Mouse (Mus musculus) neural tube, embryonic 14.5 days (tissue): ENCODE data around the gene Adam21. TPM values are rescaled to one million over a fixed set of nuclear protein-coding genes. Genes with fewer than 3 reads are reported as not detected.
A peak's percentile ranks its signal among the peaks of the same experiment; 100 is the strongest.
"Not testable (repeated sequence)": the region's sequence is repeated elsewhere in the genome, so short reads cannot be mapped to it uniquely, and the experiment has no call there.

Experiments used
- ATAC-seq: fragments of 200-750 bp; cut with Nextera tagmentation; 2 replicates; pipeline ENCODE4 v1.8.0; 2017; ENCODE audit warnings: low read depth, mild to moderate bottlenecking, moderate TSS enrichment, moderate library complexity
- H3K27ac ChIP-seq: fragments of 300-500 bp; sonication (generic); 2 replicates; pipeline ENCODE4 v1.5.1; 2014; ENCODE audit warnings: low read depth, mild to moderate bottlenecking, control low read depth, low read length, moderate library complexity, mixed read lengths
- H3K27me3 ChIP-seq: fragments of 300-500 bp; sonication (generic); 2 replicates; pipeline ENCODE4 v1.6.1; 2014; ENCODE audit warnings: low read length; ENCODE audit not compliant: control insufficient read depth, insufficient read depth
- H3K36me3 ChIP-seq: fragments of 300-500 bp; sonication (generic); 2 replicates; pipeline ENCODE4 v1.6.1; 2014; ENCODE audit warnings: low read length, mixed read lengths; ENCODE audit not compliant: control insufficient read depth, insufficient read depth
- H3K4me1 ChIP-seq: fragments of 300-500 bp; sonication (generic); 2 replicates; pipeline ENCODE4 v1.6.1; 2014; ENCODE audit warnings: low read length; ENCODE audit not compliant: control insufficient read depth, insufficient read depth
- H3K4me2 ChIP-seq: fragments of 300-500 bp; sonication (generic); 2 replicates; pipeline ENCODE4 v1.6.1; 2014; ENCODE audit warnings: mild to moderate bottlenecking, low read depth, low read length, control low read depth
- H3K4me3 ChIP-seq: fragments of 300-500 bp; sonication (generic); 2 replicates; pipeline ENCODE4 v1.5.1; 2014; ENCODE audit warnings: low read depth, low read length, control low read depth, mixed read lengths
- H3K9ac ChIP-seq: fragments of 300-500 bp; sonication (generic); replicated peaks from 2 replicates; pipeline ENCODE4 v1.6.1; 2014; ENCODE audit warnings: low read depth, mild to moderate bottlenecking, control low read depth, low read length, mixed read lengths
- H3K9me3 ChIP-seq: fragments of 300-500 bp; sonication (generic); 2 replicates; pipeline ENCODE4 v1.6.1; 2016; ENCODE audit warnings: low read length; ENCODE audit not compliant: control insufficient read depth
- WGBS: fragments of 180-500 bp; shearing (Covaris S2); extraction: QIAGEN DNeasy Blood & Tissue Kit; methylation state at CpG from one replicate; pipeline ENCODE4 v1.1.7; 2014; 5-methylcytosine and 5-hydroxymethylcytosine counted together
- polyA plus RNA-seq: library from polyadenylated mRNA; unstranded; fragments of >200 nt; fragmentation: Nextera tagmentation; extraction: Ambion mirVana; gene quantifications from 2 replicates; pipeline ENCODE4 v1.2.1, GENCODE M21; 2014

The Adam21 gene
- polyA plus RNA-seq, 1 experiment from 2014 or later = 1.6 TPM

- Histone ChIP-seq H3K4me1 (no peaks in the 10 kb centered on the region), H3K9ac (no peak overlapping the region), H3K27me3 (no peaks in the 10 kb centered on the region), H3K9me3 (no peaks in the 10 kb centered on the region), H3K4me2 (no peak overlapping the region), H3K4me3 (no peak overlapping the region), H3K36me3 (peaks cover 3% of the 10 kb centered on the region; the same call in 1 of the 2 replicates), H3K27ac (no peak overlapping the region)
- WGBS = 94% methylated on average over 3 of the region's 3 CpGs
- ATAC-seq = no peak
Measured at GRCm38 (mm10) chr12:81564173-81564572, 4.1 kb downstream of the Adam21 start.

DNA sequence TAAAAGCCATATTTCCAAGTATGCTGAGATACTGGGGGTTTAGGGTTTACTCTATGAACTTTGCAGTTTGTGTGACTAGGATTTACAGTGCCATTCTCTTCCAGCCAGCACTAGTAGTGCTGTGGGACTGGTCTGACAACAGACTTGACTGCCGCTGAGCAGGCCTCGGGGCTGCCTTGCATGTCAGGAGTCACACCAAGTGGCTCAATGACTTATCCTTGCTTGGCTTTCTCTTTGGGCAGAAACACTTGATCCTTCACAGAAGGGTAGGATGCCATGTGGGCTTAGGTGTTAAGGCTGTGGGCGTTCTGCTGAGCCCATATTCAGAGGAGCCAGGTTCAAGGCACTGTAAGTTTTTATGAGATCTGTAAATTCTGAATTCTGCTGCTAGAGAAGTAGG is 19.0 kb downstream of the Adam21 start:
- no peaks in the 10 kb centered on the region for H3K9me3 ChIP-seq
- H3K27ac ChIP-seq = no peak overlapping the region
- H3K27me3 ChIP-seq = no peaks in the 10 kb centered on the region
- no peak for ATAC-seq
- no peaks in the 10 kb centered on the region for H3K36me3 ChIP-seq
- H3K4me1 ChIP-seq = no peaks in the 10 kb centered on the region
- H3K4me2 ChIP-seq = no peak overlapping the region
- no peak overlapping the region for H3K4me3 ChIP-seq
- 92% methylated on average over 3 of the region's 3 CpGs for WGBS
- no peak overlapping the region for H3K9ac ChIP-seq

GRCm38 (mm10) chr12:81547163-81547562 is 21.1 kb downstream of the Adam21 start:
- no peaks in the 10 kb centered on the region for H3K36me3 ChIP-seq
- no peak overlapping the region for H3K4me3 ChIP-seq
- H3K9me3 ChIP-seq = no peaks in the 10 kb centered on the region
- 76% methylated on average over 4 of the region's 4 CpGs for WGBS
- H3K27me3 ChIP-seq = no peaks in the 10 kb centered on the region
- no peak overlapping the region for H3K9ac ChIP-seq
- no peaks in the 10 kb centered on the region for H3K4me1 ChIP-seq
- no peak for ATAC-seq
- H3K4me2 ChIP-seq = no peak overlapping the region
- H3K27ac ChIP-seq = no peak overlapping the region

- Histone ChIP-seq H3K36me3 (no peaks in the 10 kb centered on the region), H3K9me3 (no peaks in the 10 kb centered on the region), H3K27me3 (no peaks in the 10 kb centered on the region), H3K4me3 (peak overlapping the region; percentile 79), H3K4me1 (peaks cover 7% of the 10 kb centered on the region; the same call in 1 of the 2 replicates), H3K4me2 (peak overlapping the region; percentile 65), H3K27ac (no peak overlapping the region; the same call in 1 of the 2 replicates), H3K9ac (peak overlapping the region; percentile 76)
- peak; percentile 56 for ATAC-seq
- WGBS = 27% methylated on average over 4 of the region's 4 CpGs
Measured at GRCm38 (mm10) chr12:81533029-81533419, 35.2 kb downstream of the Adam21 start.

DNA sequence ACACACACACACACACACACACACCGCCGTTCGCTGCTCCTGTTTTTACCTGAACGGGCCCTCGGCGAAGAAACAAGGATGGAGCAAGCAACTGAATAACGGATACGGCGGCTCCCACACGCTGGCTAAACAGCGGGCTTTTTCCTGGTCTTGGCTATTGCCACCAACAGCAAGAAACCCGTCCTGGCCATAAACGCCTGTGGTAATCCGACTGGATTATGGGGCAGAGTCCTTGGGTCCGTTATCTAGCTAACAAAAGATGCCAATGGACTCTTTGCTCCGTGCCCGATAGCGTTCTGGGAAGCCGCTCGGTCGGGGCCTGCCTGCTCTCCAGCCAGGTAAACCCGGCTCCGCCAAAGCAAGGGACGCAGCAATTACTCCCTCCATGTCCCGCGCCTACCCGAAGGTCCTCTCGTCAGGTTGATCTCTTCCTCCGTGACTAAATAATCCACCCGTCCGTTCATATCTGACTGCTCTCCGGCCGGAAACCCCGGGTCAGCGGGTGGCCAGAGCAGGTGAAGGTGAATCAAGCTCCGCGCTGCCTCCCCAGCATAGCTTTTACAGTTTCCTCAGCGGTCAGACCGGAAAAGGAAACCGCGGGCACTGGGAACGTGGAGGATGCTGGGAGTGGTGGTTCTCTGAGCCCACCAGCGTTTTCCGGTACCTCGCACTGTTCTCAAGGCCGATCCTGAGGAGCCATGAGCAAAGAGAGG is 35.8 kb downstream of the Adam21 start, which contains the start of the genes Gm20498 and Synj2bp:
TSS of gene Gm20498 (minus strand) at position 590 of the 713 bp plus-strand sequence.
TSS of gene Synj2bp (minus strand) at position 596 of the 713 bp plus-strand sequence.
- peak within 1 kb of the TSS; percentile 65 for H3K4me2 ChIP-seq
- peak within 1 kb of the TSS; percentile 79 for H3K4me3 ChIP-seq
- peak within 1 kb of the TSS; percentile 69; the same call in 1 of the 2 replicates for H3K27ac ChIP-seq
- ATAC-seq = peak; percentile 97
- no peaks in the 10 kb centered on the region for H3K9me3 ChIP-seq
- 0% methylated on average over 46 of the region's 46 CpGs for WGBS
- H3K4me1 ChIP-seq = peaks cover 7% of the 10 kb centered on the region; the same call in 1 of the 2 replicates
- H3K36me3 ChIP-seq = no peaks in the 10 kb centered on the region
- peak within 1 kb of the TSS; percentile 76 for H3K9ac ChIP-seq
- no peaks in the 10 kb centered on the region for H3K27me3 ChIP-seq

DNA sequence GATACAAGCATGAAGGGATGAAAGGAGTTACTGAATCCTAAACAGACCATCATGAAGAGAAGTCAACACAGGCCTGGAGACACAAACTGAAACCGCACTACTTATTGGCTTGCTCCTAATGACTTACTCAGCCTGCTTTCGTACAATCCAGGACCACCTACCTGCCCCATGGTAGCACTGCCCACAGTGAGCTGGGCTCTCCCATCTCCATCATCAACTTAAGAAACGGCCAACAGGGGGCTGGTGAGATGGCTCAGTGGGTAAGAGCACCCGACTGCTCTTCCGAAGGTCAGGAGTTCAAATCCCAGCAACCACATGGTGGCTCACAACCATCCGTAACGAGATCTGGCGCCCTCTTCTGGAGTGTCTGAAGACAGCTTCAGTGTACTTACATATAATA is 37.7 kb downstream of the Adam21 start:
- not testable (repeated sequence) for H3K4me2 ChIP-seq, H3K4me3 ChIP-seq, H3K9me3 ChIP-seq, H3K27ac ChIP-seq, H3K27me3 ChIP-seq, H3K9ac ChIP-seq, H3K4me1 ChIP-seq, H3K36me3 ChIP-seq, ATAC-seq
- 85% methylated on average over 5 of the region's 8 CpGs for WGBS

Other genes starting within 250 kb of the Adam21 start
- 12.7 and 13.0 TPM in 2 replicates for gene Slc8a3, start 235.3 kb downstream of the Adam21 start, polyA plus RNA-seq
- gene Gm4787, start 189.0 kb downstream of the Adam21 start, polyA plus RNA-seq = 0.36 and 0.43 TPM in 2 replicates
- 0.74 and 1.0 TPM in 2 replicates for gene Adam4, start 146.5 kb downstream of the Adam21 start, polyA plus RNA-seq
- 133 and 138 TPM in 2 replicates for gene Cox16, start 83.3 kb downstream of the Adam21 start, polyA plus RNA-seq
- gene Gm20498, start 35.6 kb downstream of the Adam21 start, polyA plus RNA-seq = 35.6 and 47.2 TPM in 2 replicates
- 37.1 and 40.5 TPM in 2 replicates for gene Synj2bp, start 35.6 kb downstream of the Adam21 start, polyA plus RNA-seq
- 39.5 and 46.1 TPM in 2 replicates for gene Med6, start 26.5 kb upstream of the Adam21 start, polyA plus RNA-seq
- gene Ttc9, start 62.8 kb upstream of the Adam21 start, polyA plus RNA-seq = 15.9 and 19.7 TPM in 2 replicates
- gene Map3k9, start 212.7 kb upstream of the Adam21 start, polyA plus RNA-seq = 12.2 and 14.2 TPM in 2 replicates